Mouse (Mus musculus) thymus, postnatal 14 days (tissue): ENCODE measurements around the gene Grk5.

Experiments
- DNase-seq: peaks from one replicate; pipeline ENCODE4 v3.0.0; 2021

The Grk5 gene

DNA sequence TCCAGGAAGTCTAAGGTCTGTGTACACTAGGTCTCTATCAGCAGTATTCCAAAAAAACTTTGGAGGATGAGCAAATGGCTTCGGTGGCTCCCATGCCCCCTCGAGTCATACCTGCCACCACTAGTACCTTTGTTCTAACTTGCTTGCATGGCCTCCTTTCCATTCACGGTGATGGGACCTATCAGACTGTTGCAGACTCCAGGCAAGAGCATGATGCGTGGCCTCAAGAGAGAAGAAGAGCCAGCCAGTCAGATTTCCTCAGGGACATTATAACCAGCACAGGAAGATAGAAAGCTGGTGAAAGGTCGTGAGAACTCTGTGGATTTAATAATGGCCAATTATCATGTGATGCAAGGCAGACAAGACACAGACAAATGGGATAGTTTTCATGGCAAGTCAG, 91.8 kb downstream of the Grk5 start:
- DNase-seq = no peak

GRCm38 (mm10) chr19:60981894-60982293, 92.3 kb downstream of the Grk5 start:
- DNase-seq = no peak

DNA sequence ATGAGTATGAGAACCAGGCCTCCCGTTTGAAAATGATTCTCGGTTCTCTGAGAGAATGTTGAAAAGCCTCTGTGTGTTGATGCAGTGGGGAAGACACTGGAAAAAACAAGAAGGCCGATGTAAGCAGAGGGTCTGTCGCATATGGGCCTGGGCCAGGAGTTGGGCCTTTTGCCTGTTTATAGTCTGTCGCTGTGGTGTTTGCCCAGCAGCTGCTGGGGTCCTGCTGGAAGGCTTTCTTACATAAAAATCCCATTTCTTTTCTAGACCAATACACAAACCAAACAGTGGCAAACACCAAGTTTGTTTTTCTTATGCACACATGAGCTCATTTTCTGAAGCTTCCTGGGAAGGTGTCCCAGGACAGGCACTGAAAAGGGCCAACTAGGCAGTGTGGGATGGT, 100.2 kb downstream of the Grk5 start:
- no peak for DNase-seq

DNA sequence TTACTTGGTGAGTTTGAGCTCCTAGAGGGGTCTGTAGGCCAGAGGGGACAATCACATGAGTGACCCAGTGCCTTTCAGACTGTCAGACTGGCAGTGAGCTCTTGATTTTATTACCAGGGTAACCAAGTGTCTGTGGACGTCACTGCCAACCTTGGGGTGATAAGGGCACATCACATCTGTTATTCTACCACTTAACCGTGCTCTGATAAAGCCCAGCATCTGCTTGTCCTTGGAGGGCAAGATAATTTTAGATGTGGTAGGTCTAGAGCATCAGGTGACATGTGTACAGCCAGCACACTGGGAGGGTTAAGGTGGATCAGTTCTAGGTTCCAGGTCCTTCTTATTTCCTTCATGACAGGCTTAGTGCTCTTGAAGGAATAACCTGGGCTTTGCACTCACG, 104.7 kb downstream of the Grk5 start:
- DNase-seq = no peak

- DNase-seq = no peak
These were observed 105.3 kb downstream of the Grk5 start for GRCm38 (mm10) chr19:60994845-60995244.

GRCm38 (mm10) chr19:60997784-60998183, 108.2 kb downstream of the Grk5 start:
- no peak for DNase-seq

DNA sequence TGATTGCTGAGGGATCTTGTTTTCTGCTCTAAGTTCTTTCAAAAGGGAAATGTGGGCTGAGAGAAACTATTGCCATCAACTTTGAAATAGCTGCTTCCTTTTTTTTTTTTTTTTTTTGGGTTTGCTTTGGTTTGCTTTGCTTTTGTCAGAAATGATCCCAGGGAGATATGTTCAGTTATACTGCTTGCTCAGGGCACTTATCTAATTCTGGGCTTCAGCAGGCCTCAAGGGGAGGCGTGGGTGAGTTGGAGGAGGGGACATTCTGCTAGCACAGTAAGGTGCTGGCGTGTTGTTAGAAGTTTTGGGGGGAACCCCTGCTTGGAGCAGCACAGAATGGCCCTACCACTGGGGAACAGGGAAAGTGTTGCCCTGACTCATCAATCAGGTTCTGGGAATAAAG, 110.1 kb downstream of the Grk5 start:
- no peak for DNase-seq

DNA sequence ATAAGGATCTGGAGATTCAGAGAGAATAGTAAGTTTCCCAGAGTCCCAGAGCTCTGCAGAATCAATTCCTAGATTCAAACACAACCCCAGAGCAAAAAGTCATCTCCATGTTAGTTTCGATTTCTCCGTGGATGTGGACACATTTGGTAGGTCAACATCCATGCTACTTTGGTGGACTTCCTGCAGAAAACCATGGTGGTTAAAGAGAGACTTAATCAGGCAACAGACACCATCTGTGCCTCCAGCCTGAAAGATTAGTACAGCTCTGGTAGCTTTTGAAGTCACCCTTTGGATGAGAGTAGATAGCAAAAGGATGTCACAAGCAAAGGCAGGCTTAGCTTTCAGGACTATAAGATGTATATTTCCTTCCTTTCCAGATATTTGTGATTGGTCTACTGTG, 111.4 kb downstream of the Grk5 start:
- no peak for DNase-seq

DNA sequence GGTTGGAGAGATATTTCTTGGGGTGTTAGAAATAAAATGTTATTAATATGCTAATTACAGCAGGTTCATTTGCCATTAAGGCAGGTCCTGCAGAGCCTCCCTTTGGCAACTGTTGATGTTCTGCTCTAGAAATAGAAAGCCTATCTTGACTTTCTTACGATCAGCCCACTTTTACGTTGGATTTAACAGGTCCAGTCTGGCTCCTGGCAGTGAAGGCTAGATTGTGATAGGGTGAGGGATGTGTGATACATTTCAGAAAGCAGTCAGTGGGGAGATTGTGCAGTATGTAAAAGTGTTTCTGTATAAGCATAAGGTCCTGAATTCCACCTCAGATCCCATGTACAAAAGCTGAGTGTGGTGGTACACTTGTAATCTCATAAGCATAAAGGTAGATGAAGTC, 119.7 kb downstream of the Grk5 start:
- DNase-seq = no peak

GRCm38 (mm10) chr19:61017477-61018266, 128.1 kb downstream of the Grk5 start:
- DNase-seq = no peak

DNA sequence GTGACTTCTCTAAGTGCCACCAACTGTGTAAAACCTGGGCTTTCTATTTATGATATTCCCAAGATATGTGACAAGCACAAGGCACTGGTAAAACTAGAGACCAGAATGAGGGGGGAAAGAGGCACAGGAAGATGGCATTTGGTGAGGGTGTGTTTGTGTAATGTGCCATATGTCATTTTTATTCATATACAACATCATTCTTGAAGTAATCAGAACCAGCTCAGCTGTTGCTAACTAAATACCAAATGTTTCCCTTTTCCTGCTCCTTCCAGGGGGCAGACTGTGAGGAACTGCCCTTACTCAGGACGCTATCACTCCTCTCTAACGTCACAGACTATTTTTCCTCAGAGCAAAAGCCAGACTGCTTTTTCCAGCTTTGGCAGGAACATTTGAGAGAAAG, 132.0 kb downstream of the Grk5 start:
- DNase-seq = no peak

GRCm38 (mm10) chr19:61021939-61022566, 132.5 kb downstream of the Grk5 start:
- DNase-seq = no peak

- no peak for DNase-seq
These were observed 142.0 kb downstream of the Grk5 start for GRCm38 (mm10) chr19:61031570-61031969.

- DNase-seq = no peak
These were observed 149.6 kb downstream of the Grk5 start for GRCm38 (mm10) chr19:61039151-61039550.

DNA sequence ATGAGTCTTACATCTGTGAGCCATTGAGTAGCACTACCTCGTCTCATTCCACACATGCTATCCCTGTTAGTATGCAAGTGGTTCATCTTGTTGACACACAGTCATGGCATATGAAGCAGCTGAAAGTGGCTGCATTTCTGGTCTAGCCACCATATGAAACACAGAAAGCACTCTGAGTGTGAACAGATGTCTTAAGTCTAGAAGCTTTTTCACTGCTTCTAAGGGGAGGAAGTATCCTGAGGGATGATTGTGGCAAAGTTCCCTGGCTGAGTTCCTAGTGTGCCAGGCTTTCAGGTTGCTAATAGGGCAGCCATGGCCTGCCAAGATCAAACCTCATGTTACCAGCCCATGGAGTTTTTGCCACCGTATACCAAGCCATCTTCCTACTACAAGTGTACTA, 159.1 kb downstream of the Grk5 start:
- no peak for DNase-seq

GRCm38 (mm10) chr19:61049413-61049812, 159.9 kb downstream of the Grk5 start:
- no peak for DNase-seq

GRCm38 (mm10) chr19:61051151-61051550, 161.6 kb downstream of the Grk5 start:
- DNase-seq = no peak

DNA sequence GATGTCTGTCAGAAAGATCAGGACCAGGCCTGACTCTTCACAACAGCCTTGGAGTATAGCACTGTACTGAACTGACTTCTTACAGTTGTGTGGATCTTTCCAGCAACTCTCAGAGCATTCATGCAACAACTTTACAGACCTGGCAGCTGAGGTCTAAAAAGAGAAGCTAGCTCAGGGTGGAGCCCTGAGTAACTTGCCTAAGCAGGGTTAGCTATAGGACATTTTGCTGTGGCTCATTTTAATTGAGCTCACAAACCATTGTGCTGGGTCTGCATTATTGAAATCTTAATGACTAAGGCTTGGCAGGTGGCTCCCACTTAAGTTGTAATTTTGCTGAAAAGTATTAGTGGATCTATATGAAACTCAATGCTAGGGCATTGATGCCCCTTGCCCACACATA, 162.5 kb downstream of the Grk5 start:
- no peak for DNase-seq

DNA sequence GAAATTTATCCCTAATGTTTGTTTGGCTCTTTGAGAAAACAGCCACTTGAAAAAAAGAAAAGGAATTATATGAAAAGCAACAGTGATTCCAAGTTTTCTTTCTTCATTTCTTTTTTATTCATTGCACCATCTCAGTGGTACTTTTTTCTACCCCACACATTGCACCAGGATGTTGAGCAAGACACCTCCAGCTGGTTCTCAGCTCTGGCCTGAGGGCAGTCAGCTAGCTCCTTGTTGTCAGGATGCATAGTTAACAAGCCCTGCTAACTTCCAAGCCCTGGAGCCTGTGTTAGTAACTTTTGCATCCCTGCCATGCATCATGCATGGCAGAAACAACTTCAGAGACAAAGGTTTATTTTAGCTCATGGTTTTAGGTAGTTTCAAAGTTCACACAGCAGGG, 163.2 kb downstream of the Grk5 start:
- DNase-seq = no peak

DNA sequence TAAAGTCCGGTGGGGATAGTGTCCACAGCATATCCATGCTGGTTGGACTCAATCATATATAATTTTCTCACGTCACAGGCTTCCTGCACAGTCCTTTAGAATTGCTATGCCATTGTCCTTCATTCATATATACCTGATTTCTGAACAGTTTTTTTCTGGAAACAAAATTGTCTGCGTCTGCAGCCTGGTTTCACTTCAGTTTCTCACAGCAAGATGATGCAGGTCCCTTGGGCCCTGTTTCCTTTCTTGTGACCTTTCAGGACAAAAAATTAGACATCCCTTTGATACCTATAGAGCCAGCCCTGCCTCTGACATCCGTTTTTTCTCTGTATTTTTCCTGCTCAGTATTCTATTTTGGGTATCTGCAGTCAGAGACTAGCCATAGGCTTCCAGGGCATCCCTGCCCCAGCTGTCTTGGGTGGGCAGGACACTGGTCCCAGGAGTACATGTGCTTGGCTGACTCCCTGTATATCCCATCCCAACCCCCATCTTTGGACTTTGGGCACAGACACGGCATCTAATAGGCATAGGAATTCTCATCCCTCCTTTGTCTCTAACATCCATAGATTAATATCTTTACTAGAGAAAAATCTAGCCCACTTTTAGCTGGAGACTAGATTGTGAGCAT, 167.3 kb downstream of the Grk5 start:
- no peak for DNase-seq

GRCm38 (mm10) chr19:61057581-61057980, 168.0 kb downstream of the Grk5 start:
- no peak for DNase-seq

- no peak for DNase-seq
These were observed 174.8 kb downstream of the Grk5 start for GRCm38 (mm10) chr19:61064386-61064785.

GRCm38 (mm10) chr19:61065011-61065410, 175.5 kb downstream of the Grk5 start:
- no peak for DNase-seq

- DNase-seq = no peak
These were observed 189.1 kb downstream of the Grk5 start for GRCm38 (mm10) chr19:61078622-61079021.
